Mouse (Mus musculus): ENCODE results near the gene Olfr65. TPM values are rescaled to one million over a fixed set of nuclear protein-coding genes. Genes with fewer than 3 reads are reported as not detected.

Gene Olfr65
- polyA plus RNA-seq (2014; fragmentation: Nextera tagmentation; extraction: Ambion mirVana), result not detected in 2 replicates

DNA sequence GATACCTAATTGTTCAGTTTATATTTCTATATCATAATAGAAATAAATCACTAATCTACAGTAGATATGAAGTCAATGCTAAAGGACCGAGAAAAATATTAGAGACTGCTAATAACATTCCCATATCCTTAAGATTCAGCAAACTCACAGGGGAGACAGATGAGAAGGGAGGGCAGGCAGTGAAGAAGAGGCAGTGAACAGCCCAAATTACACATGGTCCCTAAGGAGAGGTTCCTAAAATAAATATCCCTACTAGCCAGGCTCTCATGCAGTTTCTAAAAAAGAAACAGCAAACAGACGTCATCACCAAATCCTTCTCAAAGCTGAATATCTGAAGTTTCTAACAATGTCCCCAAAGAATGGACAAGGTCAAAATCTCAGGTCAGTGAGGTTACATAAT is at the start of gene Olfr65:
Olfr65 (plus strand) TSS at position 301 of the 400 bp plus-strand sequence.
- Histone ChIP-seq H3K27ac (replicated peaks in 1 of 2; ENCODE audit: control insufficient read depth in 1 of 2, insufficient read depth in 1 of 2, low read depth in 2 of 2, low read length in 2 of 2) (no peak within 1 kb of the TSS), H3K4me1 (ENCODE audit: control insufficient read depth in 2 of 2, insufficient read depth in 2 of 2, low read length in 2 of 2) (no peaks in the 10 kb centered on the region), H3K9ac (ENCODE audit: low read length) (no peak within 1 kb of the TSS), H3K4me3 (ENCODE audit: control insufficient read depth in 1 of 2, insufficient read depth in 1 of 2, low read depth in 1 of 2, low read length in 2 of 2) (no peak within 1 kb of the TSS), H3K9me3 (ENCODE audit: control insufficient read depth, low read length) (no peaks in the 10 kb centered on the region), H3K36me3 (ENCODE audit: control insufficient read depth, insufficient read depth, low read length) (no peaks in the 10 kb centered on the region), H3K4me2 (ENCODE audit: low read length) (no peak within 1 kb of the TSS), H3K27me3 (ENCODE audit: control insufficient read depth, insufficient read depth, low read length) (no peaks in the 10 kb centered on the region)
- WGBS, result 54% methylated on average over 2 of the region's 2 CpGs
- no peak for ATAC-seq (ENCODE audit: insufficient number of reproducible peaks, insufficient read depth, low FRiP score, low read depth)

DNA sequence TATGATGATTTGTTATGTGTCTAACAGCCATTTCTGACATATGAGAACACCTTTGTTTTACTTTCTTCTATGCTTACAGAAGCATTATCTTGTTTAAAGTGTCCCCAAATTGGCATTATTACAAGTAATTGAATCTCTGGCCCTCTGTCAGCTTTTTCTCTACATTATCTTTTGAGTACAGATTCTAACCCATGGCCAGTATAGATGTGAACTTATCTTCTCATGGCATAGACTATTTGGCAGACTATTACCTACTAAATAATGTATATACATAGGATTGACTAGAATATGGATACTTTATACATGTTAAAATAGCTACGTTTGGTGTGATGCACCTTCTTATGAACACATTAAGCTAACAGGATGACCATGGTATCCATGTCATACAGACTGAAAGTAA is 48.6 kb upstream of the Olfr65 start:
- no peak for ATAC-seq (ENCODE audit: insufficient number of reproducible peaks, insufficient read depth, low FRiP score, low read depth)
- Histone ChIP-seq H3K9me3 (ENCODE audit: control insufficient read depth, low read length) (no peaks in the 10 kb centered on the region), H3K27me3 (ENCODE audit: control insufficient read depth, insufficient read depth, low read length) (no peaks in the 10 kb centered on the region), H3K4me1 (ENCODE audit: control insufficient read depth in 2 of 2, insufficient read depth in 2 of 2, low read length in 2 of 2) (no peaks in the 10 kb centered on the region), H3K9ac (ENCODE audit: low read length) (no peak overlapping the region), H3K36me3 (ENCODE audit: control insufficient read depth, insufficient read depth, low read length) (no peaks in the 10 kb centered on the region), H3K4me3 (ENCODE audit: control insufficient read depth in 1 of 2, insufficient read depth in 1 of 2, low read depth in 1 of 2, low read length in 2 of 2) (no peak overlapping the region), H3K4me2 (ENCODE audit: low read length) (no peak overlapping the region), H3K27ac (replicated peaks in 1 of 2; ENCODE audit: control insufficient read depth in 1 of 2, insufficient read depth in 1 of 2, low read depth in 2 of 2, low read length in 2 of 2) (no peak overlapping the region)
- 58% methylated on average over 1 of the region's 1 CpGs for WGBS

DNA sequence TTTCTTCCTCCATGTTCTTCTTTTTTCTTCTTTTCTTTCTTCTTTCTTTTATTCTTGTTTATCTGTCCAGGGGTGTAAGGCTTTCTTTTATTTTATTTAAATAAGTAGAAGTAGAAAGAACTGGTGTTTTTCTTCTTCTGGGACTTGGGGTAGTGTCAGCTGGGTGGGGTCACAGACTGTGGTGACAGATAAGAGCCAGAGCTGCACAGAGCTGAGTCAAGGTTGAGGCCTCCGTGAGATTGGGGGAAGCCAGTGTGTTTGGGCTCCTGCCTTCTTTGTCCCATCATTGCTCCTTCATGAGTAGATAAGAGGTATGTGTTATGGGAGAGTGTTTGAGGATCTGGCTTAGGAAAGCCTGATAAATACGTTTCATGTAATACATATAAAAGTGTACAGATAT is 44.2 kb upstream of the Olfr65 start:
- H3K9me3 ChIP-seq (ENCODE audit: control insufficient read depth, low read length), result no peaks in the 10 kb centered on the region
- no peaks in the 10 kb centered on the region for H3K36me3 ChIP-seq (ENCODE audit: control insufficient read depth, insufficient read depth, low read length)
- H3K4me1 ChIP-seq (ENCODE audit: control insufficient read depth in 2 of 2, insufficient read depth in 2 of 2, low read length in 2 of 2), result no peaks in the 10 kb centered on the region
- H3K27me3 ChIP-seq (ENCODE audit: control insufficient read depth, insufficient read depth, low read length), result no peaks in the 10 kb centered on the region
- no peak overlapping the region for H3K27ac ChIP-seq (replicated peaks in 1 of 2; ENCODE audit: control insufficient read depth in 1 of 2, insufficient read depth in 1 of 2, low read depth in 2 of 2, low read length in 2 of 2)
- H3K9ac ChIP-seq (ENCODE audit: low read length), result no peak overlapping the region
- no peak for ATAC-seq (ENCODE audit: insufficient number of reproducible peaks, insufficient read depth, low FRiP score, low read depth)
- H3K4me3 ChIP-seq (ENCODE audit: control insufficient read depth in 1 of 2, insufficient read depth in 1 of 2, low read depth in 1 of 2, low read length in 2 of 2), result no peak overlapping the region
- WGBS, result 12% methylated on average over 2 of the region's 2 CpGs
- H3K4me2 ChIP-seq (ENCODE audit: low read length), result no peak overlapping the region

DNA sequence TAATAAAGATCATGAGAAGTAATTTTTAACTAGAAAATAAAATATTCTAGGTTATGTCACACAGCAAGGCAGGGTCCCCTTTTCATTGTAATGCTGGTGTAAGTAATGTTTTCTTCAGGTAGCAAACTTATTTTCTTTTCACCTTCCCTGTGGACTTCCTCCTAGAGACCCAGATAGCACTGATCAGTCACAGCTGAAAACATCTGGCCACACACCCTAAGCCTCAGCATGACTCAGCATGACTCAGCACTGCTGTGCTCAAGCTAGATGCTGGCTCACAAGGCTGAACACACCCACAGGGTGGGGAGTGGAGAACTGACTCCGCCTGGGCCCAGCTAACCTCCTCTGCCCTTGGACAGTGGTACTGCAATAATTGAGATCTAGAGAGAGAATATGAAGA is 42.4 kb upstream of the Olfr65 start:
- no peaks in the 10 kb centered on the region for H3K9me3 ChIP-seq (ENCODE audit: control insufficient read depth, low read length)
- H3K4me3 ChIP-seq (ENCODE audit: control insufficient read depth in 1 of 2, insufficient read depth in 1 of 2, low read depth in 1 of 2, low read length in 2 of 2), result no peak overlapping the region
- no peaks in the 10 kb centered on the region for H3K36me3 ChIP-seq (ENCODE audit: control insufficient read depth, insufficient read depth, low read length)
- no peaks in the 10 kb centered on the region for H3K4me1 ChIP-seq (ENCODE audit: control insufficient read depth in 2 of 2, insufficient read depth in 2 of 2, low read length in 2 of 2)
- H3K4me2 ChIP-seq (ENCODE audit: low read length), result no peak overlapping the region
- WGBS, result 59% methylated on average over 1 of the region's 1 CpGs
- peak; percentile 73 for ATAC-seq (ENCODE audit: insufficient number of reproducible peaks, insufficient read depth, low FRiP score, low read depth)
- no peak overlapping the region for H3K27ac ChIP-seq (replicated peaks in 1 of 2; ENCODE audit: control insufficient read depth in 1 of 2, insufficient read depth in 1 of 2, low read depth in 2 of 2, low read length in 2 of 2)
- no peaks in the 10 kb centered on the region for H3K27me3 ChIP-seq (ENCODE audit: control insufficient read depth, insufficient read depth, low read length)
- no peak overlapping the region for H3K9ac ChIP-seq (ENCODE audit: low read length)

DNA sequence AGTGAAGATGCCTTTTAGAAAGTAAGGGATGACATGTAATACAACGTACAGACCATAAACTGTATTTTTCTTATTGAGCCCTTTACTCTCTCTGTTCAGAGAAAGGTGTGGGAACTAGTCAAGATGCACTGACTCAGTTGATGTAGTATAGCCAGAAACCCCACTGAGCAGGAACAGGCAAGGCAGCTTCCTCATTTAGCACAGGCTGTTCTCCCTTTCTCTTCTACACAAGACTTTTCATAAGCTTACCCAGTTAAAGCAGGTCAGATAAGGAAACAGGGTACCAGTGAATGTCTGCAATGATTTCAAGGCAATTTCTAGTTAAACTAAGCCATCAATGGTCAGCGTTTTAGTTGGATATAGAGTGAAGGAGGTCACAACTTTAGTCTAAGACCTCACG is 41.8 kb upstream of the Olfr65 start:
- no peak overlapping the region for H3K4me3 ChIP-seq (ENCODE audit: control insufficient read depth in 1 of 2, insufficient read depth in 1 of 2, low read depth in 1 of 2, low read length in 2 of 2)
- no peaks in the 10 kb centered on the region for H3K27me3 ChIP-seq (ENCODE audit: control insufficient read depth, insufficient read depth, low read length)
- no peak for ATAC-seq (ENCODE audit: insufficient number of reproducible peaks, insufficient read depth, low FRiP score, low read depth)
- H3K9ac ChIP-seq (ENCODE audit: low read length), result no peak overlapping the region
- no peaks in the 10 kb centered on the region for H3K4me1 ChIP-seq (ENCODE audit: control insufficient read depth in 2 of 2, insufficient read depth in 2 of 2, low read length in 2 of 2)
- 82% methylated on average over 3 of the region's 3 CpGs for WGBS
- no peak overlapping the region for H3K4me2 ChIP-seq (ENCODE audit: low read length)
- no peaks in the 10 kb centered on the region for H3K36me3 ChIP-seq (ENCODE audit: control insufficient read depth, insufficient read depth, low read length)
- no peak overlapping the region for H3K27ac ChIP-seq (replicated peaks in 1 of 2; ENCODE audit: control insufficient read depth in 1 of 2, insufficient read depth in 1 of 2, low read depth in 2 of 2, low read length in 2 of 2)
- H3K9me3 ChIP-seq (ENCODE audit: control insufficient read depth, low read length), result no peaks in the 10 kb centered on the region

DNA sequence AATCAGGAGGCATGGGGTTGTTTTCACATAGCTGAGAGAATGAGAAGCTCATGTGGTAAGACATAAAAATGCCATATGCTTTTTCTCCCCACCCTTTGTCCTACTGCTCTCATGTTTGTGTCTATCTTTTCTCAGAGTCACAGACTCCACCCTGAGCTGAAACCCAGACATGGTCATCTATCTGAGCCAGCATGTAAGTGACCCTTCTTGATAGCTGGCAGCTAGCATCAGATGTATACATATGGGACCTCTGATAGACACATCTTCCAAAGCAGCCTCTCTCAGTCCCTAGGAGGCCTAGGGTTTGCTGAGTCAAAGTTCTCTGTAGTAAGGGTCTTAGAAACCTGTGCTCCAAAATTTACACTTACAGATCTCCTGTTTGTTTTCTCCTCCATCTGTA is 37.6 kb upstream of the Olfr65 start:
- H3K9ac ChIP-seq (ENCODE audit: low read length), result no peak overlapping the region
- H3K36me3 ChIP-seq (ENCODE audit: control insufficient read depth, insufficient read depth, low read length), result no peaks in the 10 kb centered on the region
- no peak overlapping the region for H3K4me2 ChIP-seq (ENCODE audit: low read length)
- no peak overlapping the region for H3K4me3 ChIP-seq (ENCODE audit: control insufficient read depth in 1 of 2, insufficient read depth in 1 of 2, low read depth in 1 of 2, low read length in 2 of 2)
- no peaks in the 10 kb centered on the region for H3K27me3 ChIP-seq (ENCODE audit: control insufficient read depth, insufficient read depth, low read length)
- H3K4me1 ChIP-seq (ENCODE audit: control insufficient read depth in 2 of 2, insufficient read depth in 2 of 2, low read length in 2 of 2), result no peaks in the 10 kb centered on the region
- H3K9me3 ChIP-seq (ENCODE audit: control insufficient read depth, low read length), result no peaks in the 10 kb centered on the region
- no peak for ATAC-seq (ENCODE audit: insufficient number of reproducible peaks, insufficient read depth, low FRiP score, low read depth)
- H3K27ac ChIP-seq (replicated peaks in 1 of 2; ENCODE audit: control insufficient read depth in 1 of 2, insufficient read depth in 1 of 2, low read depth in 2 of 2, low read length in 2 of 2), result no peak overlapping the region

DNA sequence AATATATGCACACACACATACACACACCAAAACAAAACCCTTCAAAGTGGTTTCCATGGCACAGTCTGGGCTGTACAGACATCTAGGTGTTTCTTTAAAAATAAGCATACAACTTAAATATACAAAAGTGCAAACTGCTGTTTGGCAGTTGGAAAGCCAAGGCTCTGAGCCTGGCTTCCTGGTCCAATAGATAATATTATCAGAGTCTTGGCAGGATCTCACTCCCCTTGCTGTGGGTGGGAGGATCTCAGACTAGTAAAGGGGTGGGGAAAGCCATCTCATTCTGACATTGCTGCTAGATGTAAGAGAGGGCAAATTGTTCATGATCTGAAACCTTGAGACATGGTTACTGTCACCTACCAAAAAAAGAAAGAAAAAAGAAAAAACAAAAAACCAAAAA is 32.6 kb upstream of the Olfr65 start:
- H3K4me3 ChIP-seq (ENCODE audit: control insufficient read depth in 1 of 2, insufficient read depth in 1 of 2, low read depth in 1 of 2, low read length in 2 of 2), result no peak overlapping the region
- no peak overlapping the region for H3K9ac ChIP-seq (ENCODE audit: low read length)
- H3K9me3 ChIP-seq (ENCODE audit: control insufficient read depth, low read length), result no peaks in the 10 kb centered on the region
- no peaks in the 10 kb centered on the region for H3K36me3 ChIP-seq (ENCODE audit: control insufficient read depth, insufficient read depth, low read length)
- no peak overlapping the region for H3K4me2 ChIP-seq (ENCODE audit: low read length)
- no peak for ATAC-seq (ENCODE audit: insufficient number of reproducible peaks, insufficient read depth, low FRiP score, low read depth)
- H3K4me1 ChIP-seq (ENCODE audit: control insufficient read depth in 2 of 2, insufficient read depth in 2 of 2, low read length in 2 of 2), result no peaks in the 10 kb centered on the region
- H3K27ac ChIP-seq (replicated peaks in 1 of 2; ENCODE audit: control insufficient read depth in 1 of 2, insufficient read depth in 1 of 2, low read depth in 2 of 2, low read length in 2 of 2), result no peak overlapping the region; a peak in 1 of 4 replicates
- H3K27me3 ChIP-seq (ENCODE audit: control insufficient read depth, insufficient read depth, low read length), result no peaks in the 10 kb centered on the region

DNA sequence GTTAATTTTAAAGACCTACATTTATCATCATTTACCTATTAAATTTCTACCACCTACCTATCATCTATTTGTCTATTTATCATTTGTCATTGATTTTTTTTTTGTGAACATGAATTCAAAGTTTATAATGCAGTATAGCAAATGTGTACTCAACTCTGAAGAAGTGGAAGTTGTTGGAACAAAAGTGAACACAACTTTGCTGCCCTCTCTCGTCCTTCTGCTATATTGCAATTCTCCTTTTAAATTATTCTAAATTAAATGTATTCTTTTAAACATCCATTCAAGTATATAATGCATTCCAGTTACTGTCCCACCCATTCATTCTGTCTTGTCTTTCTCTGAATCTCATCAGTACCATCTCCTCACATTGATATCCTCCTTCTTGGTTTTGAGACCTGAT is 30.2 kb upstream of the Olfr65 start:
- Histone ChIP-seq H3K4me2 (ENCODE audit: low read length) (no peak overlapping the region), H3K36me3 (ENCODE audit: control insufficient read depth, insufficient read depth, low read length) (no peaks in the 10 kb centered on the region), H3K27me3 (ENCODE audit: control insufficient read depth, insufficient read depth, low read length) (no peaks in the 10 kb centered on the region), H3K27ac (replicated peaks in 1 of 2; ENCODE audit: control insufficient read depth in 1 of 2, insufficient read depth in 1 of 2, low read depth in 2 of 2, low read length in 2 of 2) (no peak overlapping the region), H3K4me3 (ENCODE audit: control insufficient read depth in 1 of 2, insufficient read depth in 1 of 2, low read depth in 1 of 2, low read length in 2 of 2) (no peak overlapping the region), H3K9me3 (ENCODE audit: control insufficient read depth, low read length) (no peaks in the 10 kb centered on the region), H3K4me1 (ENCODE audit: control insufficient read depth in 2 of 2, insufficient read depth in 2 of 2, low read length in 2 of 2) (no peaks in the 10 kb centered on the region), H3K9ac (ENCODE audit: low read length) (no peak overlapping the region)
- ATAC-seq (ENCODE audit: insufficient number of reproducible peaks, insufficient read depth, low FRiP score, low read depth), result no peak
- 6% methylated on average over 1 of the region's 1 CpGs for WGBS

Data from heart, embryonic 14.5 days (tissue).